Mouse (Mus musculus): ENCODE measurements around the gene Exoc3l4.

GRCm38 (mm10) chr12:111450359-111450758 is 33.5 kb downstream of the Exoc3l4 start:
- TF ChIP-seq GATA1 (IDR thresholded peaks at IDR 0.05; ENCODE audit: low read length), result no peak
- TF ChIP-seq TAL1 (IDR thresholded peaks at IDR 0.05; ENCODE audit: low read length), result no peak

All from erythroblast, embryonic 14.5 days (primary cell).